Mouse (Mus musculus) hindbrain, postnatal 0 days (tissue): Measurements from ENCODE around the gene Sppl2b. TPM values are rescaled to one million over a fixed set of nuclear protein-coding genes. Genes with fewer than 3 reads are reported as not detected.
A peak's percentile ranks its signal among the peaks of the same experiment; 100 is the strongest.

Experiments used
- ATAC-seq: fragments of 200-750 bp; cut with Nextera tagmentation; 2 replicates; pipeline ENCODE4 v1.8.0; 2017; ENCODE audit warnings: mild to moderate bottlenecking, moderate TSS enrichment, moderate library complexity
- DNase-seq: peaks from one replicate; pipeline ENCODE4 v3.0.0-alpha.2; 2015; ENCODE audit warnings: low spot score
- H3K27ac ChIP-seq: fragments of 300-500 bp; sonication (generic); 2 replicates; pipeline ENCODE4 v1.5.1; 2014; ENCODE audit warnings: mild to moderate bottlenecking
- H3K27me3 ChIP-seq: fragments of 300-500 bp; sonication (generic); 2 replicates; pipeline ENCODE4 v1.6.1; 2014; ENCODE audit warnings: low read length, mixed read lengths; ENCODE audit not compliant: insufficient read depth
- H3K36me3 ChIP-seq: fragments of 300-500 bp; sonication (generic); 2 replicates; pipeline ENCODE4 v1.6.1; 2014; ENCODE audit warnings: low read length, mixed read lengths; ENCODE audit not compliant: insufficient read depth
- H3K4me1 ChIP-seq: fragments of 300-500 bp; sonication (generic); 2 replicates; pipeline ENCODE4 v1.6.1; 2014; ENCODE audit warnings: antibody characterized with exemption, low read length, mixed read lengths; ENCODE audit not compliant: insufficient read depth
- H3K4me2 ChIP-seq: fragments of 300-500 bp; sonication (generic); 2 replicates; pipeline ENCODE4 v1.6.1; 2014; ENCODE audit warnings: low read depth, mild to moderate bottlenecking, low read length, moderate library complexity, mixed read lengths
- H3K4me3 ChIP-seq: fragments of 300-500 bp; sonication (generic); 2 replicates; pipeline ENCODE4 v1.5.1; 2014; ENCODE audit warnings: low read length
- H3K9ac ChIP-seq: fragments of 300-500 bp; sonication (generic); replicated peaks from 2 replicates; pipeline ENCODE4 v1.6.1; 2014; ENCODE audit warnings: mild to moderate bottlenecking, low read length, moderate library complexity, mixed read lengths
- H3K9me3 ChIP-seq: fragments of 300-500 bp; sonication (generic); 2 replicates; pipeline ENCODE4 v1.6.1; 2016; ENCODE audit warnings: low read length, mixed read lengths
- CTCF ChIP-seq: IDR thresholded peaks from 2 replicates; pipeline ENCODE4 v1.5.1; 2016; ENCODE audit warnings: antibody characterized with exemption, control low read depth, low read depth
- WGBS: fragments of 180-500 bp; shearing (Covaris S2); extraction: QIAGEN DNeasy Blood & Tissue Kit; methylation state at CpG from one replicate; pipeline ENCODE4 v1.1.7; 2014; 5-methylcytosine and 5-hydroxymethylcytosine counted together
- microRNA counts: library from miRNA; unstranded; fragments of <30 nt; microRNA quantifications from one replicate; lab custom pipeline; 2015
- microRNA-seq, 2 experiments: library from miRNA; unstranded; fragments of <30 nt; microRNA quantifications; one replicate each; pipeline ENCODE4; 2016
- polyA plus RNA-seq: library from polyadenylated mRNA; unstranded; fragments of >200 nt; fragmentation: Nextera tagmentation; extraction: Ambion mirVana; gene quantifications from 2 replicates; pipeline ENCODE4 v1.2.1, GENCODE M21; 2015
- total RNA-seq: library from RNA; depleted of rRNA; stranded (reverse); fragments of >200 nt; gene quantifications from 2 replicates; pipeline ENCODE4 v1.2.3, GENCODE M21; 2014; rRNA removed

Gene Sppl2b
- total and polyA plus RNA-seq, 2 experiments from 2014 or later, result 76.2 to 161 TPM

DNA sequence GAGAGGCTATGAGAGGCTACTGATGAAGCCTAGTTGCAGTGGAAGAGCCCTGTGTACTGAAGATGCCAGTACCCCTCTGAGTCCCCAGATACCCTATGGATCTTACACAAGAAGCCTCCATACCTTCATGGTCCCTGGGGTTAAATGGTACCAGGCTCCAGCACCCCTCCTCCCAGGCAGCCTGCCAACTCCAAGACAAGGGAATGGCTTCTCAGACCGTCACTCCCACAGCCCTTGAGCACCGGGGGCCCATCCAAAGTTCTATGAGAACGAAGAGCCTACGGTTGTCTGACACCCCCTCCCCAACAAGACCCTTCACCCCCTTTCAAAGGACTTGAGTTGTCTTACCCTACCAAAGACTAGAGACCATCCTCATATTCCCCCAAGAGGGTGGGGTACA lies 60.7 kb downstream of the Sppl2b start:
- DNase-seq, result no peak
- no peak overlapping the region for H3K27ac ChIP-seq
- no peak overlapping the region for H3K4me2 ChIP-seq
- no peaks in the 10 kb centered on the region for H3K27me3 ChIP-seq
- WGBS, result 83% methylated on average over 4 of the region's 4 CpGs
- no peak overlapping the region for H3K9ac ChIP-seq
- H3K4me3 ChIP-seq, result no peak overlapping the region
- H3K36me3 ChIP-seq, result no peaks in the 10 kb centered on the region
- peaks cover 5% of the 10 kb centered on the region; the same call in 1 of the 2 replicates for H3K4me1 ChIP-seq
- TF ChIP-seq CTCF, result no peak
- H3K9me3 ChIP-seq, result no peaks in the 10 kb centered on the region
- ATAC-seq, result no peak

DNA sequence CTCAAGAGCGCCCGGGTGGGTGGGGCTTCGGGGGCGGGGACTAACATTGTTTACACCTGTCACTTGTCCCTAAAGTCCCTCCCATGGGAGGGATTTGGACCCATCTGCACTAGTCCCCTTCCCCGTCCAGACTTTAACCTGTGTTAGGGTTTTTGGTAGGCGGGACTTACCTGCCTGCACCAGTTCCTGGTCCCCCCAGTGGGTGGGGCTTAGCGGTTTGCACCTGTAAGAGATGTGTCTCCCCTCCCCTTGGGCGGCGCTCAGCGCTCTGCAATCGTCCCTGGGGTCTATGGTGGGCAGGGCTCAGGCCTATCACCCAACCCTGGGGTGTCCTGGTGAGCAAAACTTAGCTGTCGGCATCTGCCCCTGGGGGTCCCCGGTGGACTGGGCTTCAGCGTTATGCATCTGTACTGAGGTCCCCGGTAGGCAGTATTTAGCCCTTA lies 62.3 kb downstream of the Sppl2b start:
- peak overlapping the region; percentile 91 for H3K4me2 ChIP-seq
- no peaks in the 10 kb centered on the region for H3K27me3 ChIP-seq
- H3K9me3 ChIP-seq, result no peaks in the 10 kb centered on the region
- H3K36me3 ChIP-seq, result no peaks in the 10 kb centered on the region
- peak; percentile 72 for DNase-seq
- H3K4me3 ChIP-seq, result peak overlapping the region; percentile 94
- H3K4me1 ChIP-seq, result peaks cover 7% of the 10 kb centered on the region; the same call in 1 of the 2 replicates
- peak overlapping the region; percentile 85 for H3K27ac ChIP-seq
- peak overlapping the region; percentile 86 for H3K9ac ChIP-seq
- ATAC-seq, result peak; percentile 41
- 1% methylated on average over 15 of the region's 15 CpGs for WGBS
- TF ChIP-seq CTCF, result no peak; the same call in 1 of the 2 replicates

DNA sequence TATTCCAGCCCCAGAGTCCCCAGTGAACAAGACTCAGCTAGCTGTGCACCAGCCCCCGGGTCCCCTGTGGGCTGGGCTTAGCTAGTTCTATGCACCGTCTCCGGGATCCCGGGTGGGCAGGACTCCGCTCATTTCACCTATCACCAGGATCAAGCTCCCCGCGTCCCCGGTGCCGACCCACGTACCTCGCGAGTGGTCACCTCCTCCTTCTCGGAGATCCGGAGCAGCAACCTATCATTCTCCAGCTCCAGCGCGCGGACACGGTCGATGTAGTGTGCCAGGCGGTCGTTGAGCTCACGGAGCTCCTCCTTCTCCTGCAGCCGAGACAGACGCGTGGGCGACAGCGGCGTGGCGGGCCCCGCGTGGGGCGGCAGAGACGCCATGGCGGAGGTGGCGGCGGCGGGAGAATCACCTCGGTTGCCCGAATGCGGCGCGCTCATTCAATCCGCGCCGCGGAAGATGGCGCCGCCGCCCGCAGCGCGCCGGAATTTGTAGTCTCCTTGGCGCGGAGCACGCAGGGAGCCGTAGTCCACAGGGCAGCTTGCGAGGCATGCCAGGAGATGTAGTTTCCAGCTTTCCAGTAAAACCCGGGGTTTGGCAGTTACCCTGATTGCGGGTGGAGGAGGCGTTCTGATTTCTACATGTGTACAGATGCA lies 62.8 kb downstream of the Sppl2b start, which contains the start of gene Lmnb2:
Lmnb2 (minus strand) TSS at position 467 of the 656 bp plus-strand sequence.
- ATAC-seq, result peak; percentile 78
- TF ChIP-seq CTCF, result 0 out of 2 replicates have a peak, but pooled peaks have one; percentile 1
- Histone ChIP-seq H3K4me3 (peak within 1 kb of the TSS; percentile 94), H3K27me3 (no peaks in the 10 kb centered on the region), H3K4me1 (peaks cover 7% of the 10 kb centered on the region; the same call in 1 of the 2 replicates), H3K36me3 (no peaks in the 10 kb centered on the region), H3K9ac (peak within 1 kb of the TSS; percentile 86), H3K9me3 (no peaks in the 10 kb centered on the region), H3K27ac (peak within 1 kb of the TSS; percentile 85), H3K4me2 (peak within 1 kb of the TSS; percentile 91)
- WGBS, result under 1% methylated on average over 61 of the region's 61 CpGs
- DNase-seq, result peak; percentile 94

MicroRNAs encoded within 50 kb of the gene (microRNA counts, 519-probe panel; counts per million panel counts)
- microRNA mmu-miR-1982 (lab: Ali Mortazavi, UCI), result not detected

Small RNA genes within 50 kb of the gene (microRNA-seq; reads per million reads assigned to microRNA genes)
- gene Mir1982, result 1.4 to 11.3 reads per million in 2 experiments

Other genes with a start within 250 kb of the Sppl2b start
- gene Gm49322, start 249.3 kb upstream of the Sppl2b start, total RNA-seq, result 0.54 and 2.2 TPM in 2 replicates
- 1.1 TPM in 2 replicates for gene Gm49322, start 249.3 kb upstream of the Sppl2b start, polyA plus RNA-seq
- 128 and 156 TPM in 2 replicates for gene Csnk1g2, start 232.4 kb upstream of the Sppl2b start, total RNA-seq
- 94.3 and 95.5 TPM in 2 replicates for gene Csnk1g2, start 232.4 kb upstream of the Sppl2b start, polyA plus RNA-seq
- gene Btbd2, start 198.2 kb upstream of the Sppl2b start, total RNA-seq, result 209 and 213 TPM in 2 replicates
- gene Btbd2, start 198.2 kb upstream of the Sppl2b start, polyA plus RNA-seq, result 81.9 and 82.8 TPM in 2 replicates
- gene Mknk2, start 177.2 kb upstream of the Sppl2b start, total RNA-seq, result 84.5 and 95.4 TPM in 2 replicates
- 38.2 and 40.5 TPM in 2 replicates for gene Mknk2, start 177.2 kb upstream of the Sppl2b start, polyA plus RNA-seq
- 68.3 and 76.4 TPM in 2 replicates for gene Mob3a, start 153.3 kb upstream of the Sppl2b start, total RNA-seq
- gene Mob3a, start 153.3 kb upstream of the Sppl2b start, polyA plus RNA-seq, result 37.2 and 38.8 TPM in 2 replicates
- 31.1 and 31.6 TPM in 2 replicates for gene Izumo4, start 153.1 kb upstream of the Sppl2b start, total RNA-seq
- 46.7 and 52.2 TPM in 2 replicates for gene Izumo4, start 153.1 kb upstream of the Sppl2b start, polyA plus RNA-seq
- 195 and 201 TPM in 2 replicates for gene Ap3d1, start 113.0 kb upstream of the Sppl2b start, total RNA-seq
- 99.2 and 99.7 TPM in 2 replicates for gene Ap3d1, start 113.0 kb upstream of the Sppl2b start, polyA plus RNA-seq
- 27.2 and 27.7 TPM in 2 replicates for gene Dot1l, start 100.1 kb upstream of the Sppl2b start, total RNA-seq
- 10.3 and 12.6 TPM in 2 replicates for gene Dot1l, start 100.1 kb upstream of the Sppl2b start, polyA plus RNA-seq
- gene Sf3a2, start 57.1 kb upstream of the Sppl2b start, total RNA-seq, result 14.2 and 22.0 TPM in 2 replicates
- gene Sf3a2, start 57.1 kb upstream of the Sppl2b start, polyA plus RNA-seq, result 48.7 and 53.2 TPM in 2 replicates
- 74.4 and 82.3 TPM in 2 replicates for gene Plekhj1, start 56.6 kb upstream of the Sppl2b start, total RNA-seq
- 99.4 and 103 TPM in 2 replicates for gene Plekhj1, start 56.6 kb upstream of the Sppl2b start, polyA plus RNA-seq
- 0.47 and 2.6 TPM in 2 replicates for gene Amh, start 50.0 kb upstream of the Sppl2b start, total RNA-seq
- gene Amh, start 50.0 kb upstream of the Sppl2b start, polyA plus RNA-seq, result 0.24 TPM in 1 of 2 replicates, not detected in the other
- gene Jsrp1, start 41.8 kb upstream of the Sppl2b start, total RNA-seq, result 0.22 TPM in 1 of 2 replicates, not detected in the other
- gene Jsrp1, start 41.8 kb upstream of the Sppl2b start, polyA plus RNA-seq, result 1.4 and 1.6 TPM in 2 replicates
- gene Oaz1, start 28.6 kb upstream of the Sppl2b start, total RNA-seq, result 1,128 and 1,180 TPM in 2 replicates
- gene Oaz1, start 28.6 kb upstream of the Sppl2b start, polyA plus RNA-seq, result 1,097 and 1,185 TPM in 2 replicates
- gene Lingo3, start 11.2 kb upstream of the Sppl2b start, total RNA-seq, result 66.9 and 70.3 TPM in 2 replicates
- gene Lingo3, start 11.2 kb upstream of the Sppl2b start, polyA plus RNA-seq, result 26.6 and 28.0 TPM in 2 replicates
- gene Lsm7, start 66 bp upstream of the Sppl2b start, total RNA-seq, result 165 and 189 TPM in 2 replicates
- 279 and 295 TPM in 2 replicates for gene Lsm7, start 66 bp upstream of the Sppl2b start, polyA plus RNA-seq
- 0.04 and 0.10 TPM in 2 replicates for gene Tmprss9, start 16.6 kb downstream of the Sppl2b start, total RNA-seq
- gene Tmprss9, start 16.6 kb downstream of the Sppl2b start, polyA plus RNA-seq, result 0.14 and 0.26 TPM in 2 replicates
- 150 and 155 TPM in 2 replicates for gene Timm13, start 45.7 kb downstream of the Sppl2b start, total RNA-seq
- 366 and 369 TPM in 2 replicates for gene Timm13, start 45.7 kb downstream of the Sppl2b start, polyA plus RNA-seq
- gene Lmnb2, start 63.0 kb downstream of the Sppl2b start, total RNA-seq, result 42.3 and 43.2 TPM in 2 replicates
- 24.8 and 25.6 TPM in 2 replicates for gene Lmnb2, start 63.0 kb downstream of the Sppl2b start, polyA plus RNA-seq
- gene Gadd45b, start 74.8 kb downstream of the Sppl2b start, total RNA-seq, result 4.4 and 8.2 TPM in 2 replicates
- gene Gadd45b, start 74.8 kb downstream of the Sppl2b start, polyA plus RNA-seq, result 7.5 and 8.6 TPM in 2 replicates
- 26.2 and 27.2 TPM in 2 replicates for gene Gng7, start 159.7 kb downstream of the Sppl2b start, total RNA-seq
- gene Gng7, start 159.7 kb downstream of the Sppl2b start, polyA plus RNA-seq, result 18.9 and 22.1 TPM in 2 replicates
- gene Diras1, start 170.4 kb downstream of the Sppl2b start, total RNA-seq, result 82.0 and 106 TPM in 2 replicates
- 69.0 and 78.7 TPM in 2 replicates for gene Diras1, start 170.4 kb downstream of the Sppl2b start, polyA plus RNA-seq
- gene Slc39a3, start 182.2 kb downstream of the Sppl2b start, total RNA-seq, result 118 and 126 TPM in 2 replicates
- gene Slc39a3, start 182.2 kb downstream of the Sppl2b start, polyA plus RNA-seq, result 40.6 and 41.9 TPM in 2 replicates
- 264 and 279 TPM in 2 replicates for gene Sgta, start 204.9 kb downstream of the Sppl2b start, total RNA-seq
- 275 and 290 TPM in 2 replicates for gene Sgta, start 204.9 kb downstream of the Sppl2b start, polyA plus RNA-seq
- 73.5 and 79.1 TPM in 2 replicates for gene Thop1, start 214.8 kb downstream of the Sppl2b start, total RNA-seq
- 36.4 and 36.9 TPM in 2 replicates for gene Thop1, start 214.8 kb downstream of the Sppl2b start, polyA plus RNA-seq
- 0.61 and 1.0 TPM in 2 replicates for gene Creb3l3, start 243.6 kb downstream of the Sppl2b start, total RNA-seq
- 0.59 and 0.71 TPM in 2 replicates for gene Creb3l3, start 243.6 kb downstream of the Sppl2b start, polyA plus RNA-seq